Mouse (Mus musculus): ENCODE data around the gene Ubb.

DNA sequence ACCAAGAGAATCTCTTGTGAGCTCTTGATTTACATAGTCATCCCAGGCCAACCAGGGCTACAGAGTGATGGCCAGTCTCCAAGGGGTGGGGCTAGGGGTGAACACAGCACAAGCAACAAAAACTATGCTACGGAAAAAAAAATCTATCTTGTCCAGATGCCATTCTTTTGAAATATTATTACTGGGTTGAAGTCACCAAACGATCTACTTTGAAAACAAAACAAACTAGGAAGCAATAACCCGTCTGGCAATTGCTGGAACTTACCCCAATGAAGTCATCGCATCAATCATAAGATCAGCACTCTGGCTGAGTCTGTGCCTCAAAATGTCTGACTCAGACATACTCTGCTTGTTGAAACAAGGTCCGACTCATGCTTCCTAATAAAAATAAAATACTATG lies 1.2 kb upstream of the Ubb start:
- TF ChIP-seq ZC3H11A (IDR thresholded peaks at IDR 0.05; ENCODE audit: borderline replicate concordance, low read depth, low read length) (no peak), CHD2 (IDR thresholded peaks at IDR 0.05; ENCODE audit: low read depth, low read length) (no peak), ZNF384 (IDR thresholded peaks at IDR 0.05; ENCODE audit: low read depth, low read length) (peak; percentile 53; the same call in 1 of the 2 replicates), HCFC1 (IDR thresholded peaks at IDR 0.05; ENCODE audit: borderline replicate concordance, insufficient read depth, low read length) (no peak)
